Mouse (Mus musculus): ENCODE measurements around the gene Ruvbl1. TPM values are rescaled to one million over a fixed set of nuclear protein-coding genes. Genes with fewer than 3 reads are reported as not detected.

Ruvbl1 gene
- polyA plus RNA-seq, 1 experiment from 2014 or later, result 22.3 TPM

- H3K36me3 ChIP-seq (ENCODE audit: inconsistent target), result no peaks in the 10 kb centered on the region
- H3K27ac ChIP-seq, result no peak overlapping the region
- H3K79me2 ChIP-seq (ENCODE audit: inconsistent target), result no peaks in the 10 kb centered on the region
- H3K4me3 ChIP-seq (ENCODE audit: inconsistent target), result no peak overlapping the region
- 49% methylated on average over 10 of the region's 10 CpGs for WGBS (ENCODE audit: missing documents)
Measured at GRCm38 (mm10) chr6:88545397-88545790, 80.2 kb downstream of the Ruvbl1 start.

Other genes with a start within 250 kb of the Ruvbl1 start
- gene Dnajb8, start 243.1 kb upstream of the Ruvbl1 start, polyA plus RNA-seq (2018), result not detected in 3 replicates
- 7.3 to 10.6 TPM (median 10.0 TPM) in 3 replicates for gene Eefsec, start 18.9 kb upstream of the Ruvbl1 start, polyA plus RNA-seq (2018)
- 104 to 123 TPM (median 112 TPM) in 3 replicates for gene Sec61a1, start 53.5 kb downstream of the Ruvbl1 start, polyA plus RNA-seq (2018)
- gene Kbtbd12, start 172.5 kb downstream of the Ruvbl1 start, polyA plus RNA-seq (2018), result 0.37 to 1.2 TPM (median 0.63 TPM) in 3 replicates